Mouse (Mus musculus): Measurements from ENCODE around the gene Cldn10.

Cldn10 gene

GRCm38 (mm10) chr14:118831597-118831996, 43.9 kb downstream of the Cldn10 start:
- no peak for DNase-seq

- no peak for DNase-seq
Measured at GRCm38 (mm10) chr14:118833241-118833640, 45.5 kb downstream of the Cldn10 start.

- no peak for DNase-seq
Measured at GRCm38 (mm10) chr14:118834313-118834712, 46.6 kb downstream of the Cldn10 start.

- DNase-seq = no peak
Measured at GRCm38 (mm10) chr14:118836145-118836544, 48.4 kb downstream of the Cldn10 start.

GRCm38 (mm10) chr14:118836754-118837153, 49.0 kb downstream of the Cldn10 start:
- no peak for DNase-seq

- no peak for DNase-seq
Measured at GRCm38 (mm10) chr14:118838556-118839120, 50.9 kb downstream of the Cldn10 start.

- no peak for DNase-seq
Measured at GRCm38 (mm10) chr14:118839416-118839815, 51.7 kb downstream of the Cldn10 start.

GRCm38 (mm10) chr14:118840027-118840426, 52.3 kb downstream of the Cldn10 start:
- DNase-seq = no peak

- no peak for DNase-seq
Measured at GRCm38 (mm10) chr14:118842353-118842752, 54.6 kb downstream of the Cldn10 start.

- no peak for DNase-seq
Measured at GRCm38 (mm10) chr14:118846834-118847233, 59.1 kb downstream of the Cldn10 start.

GRCm38 (mm10) chr14:118848171-118848570, 60.5 kb downstream of the Cldn10 start:
- no peak for DNase-seq

GRCm38 (mm10) chr14:118850011-118850695, 62.4 kb downstream of the Cldn10 start:
- no peak for DNase-seq

- no peak for DNase-seq
Measured at GRCm38 (mm10) chr14:118850696-118851035, 63.0 kb downstream of the Cldn10 start.

- DNase-seq = no peak
Measured at GRCm38 (mm10) chr14:118851496-118852107, 63.9 kb downstream of the Cldn10 start.

- peak; percentile 31 to 41 for DNase-seq
Measured at GRCm38 (mm10) chr14:118854371-118855114, 66.8 kb downstream of the Cldn10 start.

- peak; percentile 6 to 12 for DNase-seq
Measured at GRCm38 (mm10) chr14:118855141-118855800, 67.6 kb downstream of the Cldn10 start.

- no peak for DNase-seq
Measured at GRCm38 (mm10) chr14:118856563-118856962, 68.9 kb downstream of the Cldn10 start.

GRCm38 (mm10) chr14:118858318-118858717, 70.6 kb downstream of the Cldn10 start:
- DNase-seq = no peak

- no peak for DNase-seq
Measured at GRCm38 (mm10) chr14:118862253-118862652, 74.5 kb downstream of the Cldn10 start.

GRCm38 (mm10) chr14:118864905-118865304, 77.2 kb downstream of the Cldn10 start:
- DNase-seq = no peak

GRCm38 (mm10) chr14:118866014-118866811, 78.5 kb downstream of the Cldn10 start:
- no peak for DNase-seq

GRCm38 (mm10) chr14:118867366-118867765, 79.7 kb downstream of the Cldn10 start:
- DNase-seq = no peak
